Mouse (Mus musculus) embryonic facial prominence, embryonic 14.5 days (tissue): Measurements from ENCODE around the gene Plcl1. TPM values are rescaled to one million over a fixed set of nuclear protein-coding genes. Genes with fewer than 3 reads are reported as not detected.

Source experiments
- ATAC-seq: fragments of 200-750 bp; cut with Nextera tagmentation; 2 replicates; pipeline ENCODE4 v1.8.0; 2017; ENCODE audit warnings: low read depth, moderate number of reproducible peaks, moderate TSS enrichment
- DNase-seq: peaks from one replicate; pipeline ENCODE4 v3.0.0-alpha.2; 2015; ENCODE audit warnings: low spot score
- H3K27ac ChIP-seq: fragments of 300-500 bp; sonication (generic); replicated peaks from 2 replicates; pipeline ENCODE4 v1.5.1; 2014; ENCODE audit warnings: low read depth, mild to moderate bottlenecking, low read length, moderate library complexity
- H3K27me3 ChIP-seq: fragments of 300-500 bp; sonication (generic); replicated peaks from 2 replicates; pipeline ENCODE4 v1.6.1; 2014; ENCODE audit warnings: low read length; ENCODE audit not compliant: control insufficient read depth, insufficient read depth
- H3K36me3 ChIP-seq: fragments of 300-500 bp; sonication (generic); 2 replicates; pipeline ENCODE4 v1.6.1; 2014; ENCODE audit warnings: low read length, mixed read lengths; ENCODE audit not compliant: control insufficient read depth, insufficient read depth
- H3K4me1 ChIP-seq: fragments of 300-500 bp; sonication (generic); 2 replicates; pipeline ENCODE4 v1.6.1; 2014; ENCODE audit warnings: antibody characterized with exemption, low read length; ENCODE audit not compliant: control insufficient read depth, insufficient read depth
- H3K4me2 ChIP-seq: fragments of 300-500 bp; sonication (generic); 2 replicates; pipeline ENCODE4 v1.6.1; 2014; ENCODE audit warnings: low read depth, mild to moderate bottlenecking, low read length, moderate library complexity, mixed read lengths
- H3K4me3 ChIP-seq: fragments of 300-500 bp; sonication (generic); 2 replicates; pipeline ENCODE4 v1.5.1; 2014; ENCODE audit warnings: low read depth, mild to moderate bottlenecking, low read length
- H3K9ac ChIP-seq: fragments of 300-500 bp; sonication (generic); 2 replicates; pipeline ENCODE4 v1.6.1; 2014; ENCODE audit warnings: low read depth, mild to moderate bottlenecking, low read length, moderate library complexity, mixed read lengths
- H3K9me3 ChIP-seq: fragments of 300-500 bp; sonication (generic); 2 replicates; pipeline ENCODE4 v1.6.1; 2016; ENCODE audit warnings: low read length; ENCODE audit not compliant: control insufficient read depth
- WGBS: fragments of 180-500 bp; shearing (Covaris S2); extraction: QIAGEN DNeasy Blood & Tissue Kit; methylation state at CpG from one replicate; pipeline ENCODE4 v1.1.7; 2014; 5-methylcytosine and 5-hydroxymethylcytosine counted together
- polyA plus RNA-seq: library from polyadenylated mRNA; unstranded; fragments of >200 nt; fragmentation: Nextera tagmentation; extraction: Ambion mirVana; gene quantifications from 2 replicates; pipeline ENCODE4 v1.2.1, GENCODE M21; 2014

Gene Plcl1
- polyA plus RNA-seq, 1 experiment from 2014 or later: 2.4 TPM

- H3K4me1 ChIP-seq: no peaks in the 10 kb centered on the region
- H3K4me2 ChIP-seq: peak overlapping the region; percentile 100
- H3K4me3 ChIP-seq: no peak overlapping the region
- peak; percentile 88 for DNase-seq
- no peak overlapping the region for H3K9ac ChIP-seq
- H3K36me3 ChIP-seq: no peaks in the 10 kb centered on the region
- H3K27me3 ChIP-seq: peaks cover 11% of the 10 kb centered on the region; the same call in 1 of the 2 replicates
- H3K27ac ChIP-seq: no peak overlapping the region
- ATAC-seq: no peak
- no peaks in the 10 kb centered on the region for H3K9me3 ChIP-seq
- 2% methylated on average over 3 of the region's 3 CpGs for WGBS
Observed at GRCm38 (mm10) chr1:55404439-55404838, 1.3 kb upstream of the Plcl1 start.

- peak overlapping the region; percentile 61 for H3K27ac ChIP-seq
- H3K4me3 ChIP-seq: peak overlapping the region; percentile 71
- ATAC-seq: peak; percentile 69
- H3K36me3 ChIP-seq: no peaks in the 10 kb centered on the region
- no peak for DNase-seq
- H3K4me1 ChIP-seq: no peaks in the 10 kb centered on the region
- H3K4me2 ChIP-seq: peak overlapping the region; percentile 100
- H3K9me3 ChIP-seq: no peaks in the 10 kb centered on the region
- H3K9ac ChIP-seq: peak overlapping the region; percentile 67
- H3K27me3 ChIP-seq: peaks cover 11% of the 10 kb centered on the region; the same call in 1 of the 2 replicates
- under 1% methylated on average over 21 of the region's 42 CpGs for WGBS
Observed at GRCm38 (mm10) chr1:55406023-55406413, 297 bp downstream of the Plcl1 start.

- no peaks in the 10 kb centered on the region for H3K9me3 ChIP-seq
- 4% methylated on average over 28 of the region's 35 CpGs for WGBS
Observed at GRCm38 (mm10) chr1:55406531-55407375, 1.0 kb downstream of the Plcl1 start.

GRCm38 (mm10) chr1:55410670-55411069 lies 4.9 kb downstream of the Plcl1 start:
- H3K9me3 ChIP-seq: no peaks in the 10 kb centered on the region
- WGBS: 77% methylated on average over 2 of the region's 2 CpGs
- no peak for ATAC-seq
- no peak overlapping the region for H3K9ac ChIP-seq
- no peak for DNase-seq
- no peak overlapping the region for H3K27ac ChIP-seq
- H3K27me3 ChIP-seq: peaks cover 5% of the 10 kb centered on the region; the same call in 1 of the 2 replicates
- H3K4me3 ChIP-seq: no peak overlapping the region
- H3K4me1 ChIP-seq: no peaks in the 10 kb centered on the region
- no peaks in the 10 kb centered on the region for H3K36me3 ChIP-seq
- H3K4me2 ChIP-seq: no peak overlapping the region

More at GRCm38 (mm10) chr1:55406531-55407375, 1.0 kb downstream of the Plcl1 start:
- Histone ChIP-seq H3K4me3 (peak overlapping the region; percentile 71), H3K9ac (peak overlapping the region; percentile 67), H3K4me1 (no peaks in the 10 kb centered on the region), H3K27ac (peak overlapping the region; percentile 61), H3K4me2 (peak overlapping the region; percentile 100), H3K36me3 (no peaks in the 10 kb centered on the region), H3K27me3 (peaks cover 11% of the 10 kb centered on the region; the same call in 1 of the 2 replicates)
- ATAC-seq (no peak), DNase-seq (peak; percentile 53)

- H3K9me3 ChIP-seq: no peaks in the 10 kb centered on the region
- ATAC-seq: no peak
- no peak overlapping the region for H3K9ac ChIP-seq
- no peak for DNase-seq
- WGBS: 76% methylated on average over 2 of the region's 2 CpGs
- no peaks in the 10 kb centered on the region for H3K36me3 ChIP-seq
- H3K4me2 ChIP-seq: no peak overlapping the region
- H3K27me3 ChIP-seq: peaks cover 5% of the 10 kb centered on the region; the same call in 1 of the 2 replicates
- H3K4me3 ChIP-seq: no peak overlapping the region
- no peaks in the 10 kb centered on the region for H3K4me1 ChIP-seq
- no peak overlapping the region for H3K27ac ChIP-seq
Observed at GRCm38 (mm10) chr1:55411079-55411478, 5.4 kb downstream of the Plcl1 start.

- ATAC-seq (no peak), DNase-seq (no peak)
- WGBS: 71% methylated on average over 6 of the region's 6 CpGs
- H3K36me3 ChIP-seq: no peaks in the 10 kb centered on the region
- H3K4me1 ChIP-seq: no peaks in the 10 kb centered on the region
- no peak overlapping the region for H3K27ac ChIP-seq
- H3K9me3 ChIP-seq: no peaks in the 10 kb centered on the region
- no peak overlapping the region for H3K9ac ChIP-seq
- no peaks in the 10 kb centered on the region for H3K27me3 ChIP-seq
- H3K4me3 ChIP-seq: no peak overlapping the region
- no peak overlapping the region for H3K4me2 ChIP-seq
Observed at GRCm38 (mm10) chr1:55412569-55412968, 6.8 kb downstream of the Plcl1 start.

- Histone ChIP-seq H3K4me3 (no peak overlapping the region), H3K9me3 (no peaks in the 10 kb centered on the region), H3K27me3 (no peaks in the 10 kb centered on the region), H3K27ac (no peak overlapping the region), H3K4me1 (no peaks in the 10 kb centered on the region), H3K36me3 (no peaks in the 10 kb centered on the region), H3K9ac (no peak overlapping the region), H3K4me2 (no peak overlapping the region)
- WGBS: 75% methylated on average over 1 of the region's 1 CpGs
- no peak for ATAC-seq
- no peak for DNase-seq
Observed at GRCm38 (mm10) chr1:55413534-55413933, 7.8 kb downstream of the Plcl1 start.

- DNase-seq (no peak), ATAC-seq (no peak)
- no peaks in the 10 kb centered on the region for H3K9me3 ChIP-seq
- no peak overlapping the region for H3K27ac ChIP-seq
- no peak overlapping the region for H3K4me3 ChIP-seq
- H3K4me1 ChIP-seq: no peaks in the 10 kb centered on the region
- 79% methylated on average over 3 of the region's 3 CpGs for WGBS
- H3K4me2 ChIP-seq: no peak overlapping the region
- H3K27me3 ChIP-seq: no peaks in the 10 kb centered on the region
- no peak overlapping the region for H3K9ac ChIP-seq
- H3K36me3 ChIP-seq: no peaks in the 10 kb centered on the region
Observed at GRCm38 (mm10) chr1:55418968-55419367, 13.2 kb downstream of the Plcl1 start.

GRCm38 (mm10) chr1:55427607-55428006 lies 21.9 kb downstream of the Plcl1 start:
- 78% methylated on average over 2 of the region's 2 CpGs for WGBS
- Histone ChIP-seq H3K36me3 (no peaks in the 10 kb centered on the region), H3K4me3 (no peak overlapping the region), H3K9ac (no peak overlapping the region), H3K4me2 (no peak overlapping the region), H3K27ac (no peak overlapping the region), H3K27me3 (no peaks in the 10 kb centered on the region), H3K4me1 (no peaks in the 10 kb centered on the region), H3K9me3 (no peaks in the 10 kb centered on the region)
- DNase-seq (no peak), ATAC-seq (no peak)
